Mouse (Mus musculus) ovary, adult 2 months (tissue): ENCODE data around the gene Rpusd3. TPM values are rescaled to one million over a fixed set of nuclear protein-coding genes. Genes with fewer than 3 reads are reported as not detected.

Experiments used
- polyA plus RNA-seq: library from polyadenylated mRNA; depleted of rRNA; stranded (reverse); fragments of >200 nt; gene quantifications from 2 replicates; pipeline ENCODE4 v1.2.3, GENCODE M21; 2012; rRNA removed

The Rpusd3 gene
- polyA plus RNA-seq, result 53.1 and 70.5 TPM in 2 replicates

DNA sequence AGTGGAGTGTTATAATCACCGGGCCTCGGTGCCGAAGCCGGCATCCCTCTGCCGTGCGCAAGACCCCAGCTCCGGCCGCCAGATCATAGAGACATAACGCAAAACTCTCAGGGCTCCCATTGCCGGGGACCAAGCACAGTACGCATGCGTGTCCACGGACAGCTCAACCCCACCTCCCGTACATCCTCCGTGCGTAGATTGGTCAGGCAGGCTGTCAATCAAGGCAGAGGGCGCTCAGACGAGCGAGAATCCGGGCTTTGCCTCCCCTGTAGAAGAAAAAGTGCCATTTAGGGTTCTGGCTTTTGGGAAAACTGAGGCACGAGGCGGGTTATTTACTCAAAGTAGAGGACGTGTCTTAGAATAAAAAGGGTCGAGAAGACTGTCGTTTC is at the start of gene Rpusd3:
Rpusd3 (minus strand) TSS at position 142 of the 389 bp plus-strand sequence.

GRCm38 (mm10) chr6:113457952-113458534 is 38.9 kb upstream of the Rpusd3 start, which contains the start of gene Il17re:
Gene Il17re (plus strand): TSS chr6:113458484.

DNA sequence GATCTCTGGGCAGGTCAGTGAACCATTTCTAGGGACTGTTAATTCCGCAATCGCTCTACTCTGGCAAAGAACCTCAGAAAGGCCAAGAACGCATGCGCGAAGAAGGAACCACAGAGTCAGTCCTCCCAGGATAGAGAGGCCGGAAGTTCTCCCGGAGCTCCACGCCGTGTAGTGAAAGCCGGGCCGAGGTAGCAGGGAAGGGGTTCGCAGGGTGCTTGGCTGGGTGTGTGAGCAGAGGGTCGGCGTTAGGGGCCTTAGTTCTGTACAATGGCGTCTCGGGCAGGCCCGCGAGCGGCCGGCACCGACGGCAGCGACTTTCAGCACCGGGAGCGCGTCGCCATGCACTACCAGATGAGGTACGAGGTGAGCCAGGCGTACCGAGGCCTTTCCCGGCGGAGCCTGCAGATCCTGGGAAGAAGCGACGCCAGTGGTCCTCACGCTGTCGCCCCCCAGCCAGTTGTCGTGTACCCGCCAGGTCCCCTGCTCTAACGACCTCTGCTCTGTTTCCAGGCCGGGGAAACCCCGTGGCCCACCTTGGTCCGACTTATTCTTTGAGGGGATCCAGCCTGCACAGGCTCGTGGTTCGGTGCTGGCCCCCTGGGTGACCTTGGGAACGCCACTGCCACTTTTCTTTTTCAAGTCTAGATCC is 23.4 kb upstream of the Rpusd3 start, which contains the start of gene Jagn1:
Jagn1 (plus strand) TSS at position 128 of the 649 bp plus-strand sequence.

GRCm38 (mm10) chr6:113435664-113436205 is 16.6 kb upstream of the Rpusd3 start, which contains the start of gene Cidec:
Gene Cidec (minus strand): TSS chr6:113435760.

GRCm38 (mm10) chr6:113388960-113389359 is 30.2 kb downstream of the Rpusd3 start, which contains the start of gene Ttll3:
Gene Ttll3 (plus strand): TSS chr6:113389260.

GRCm38 (mm10) chr6:113377496-113378385 is 41.4 kb downstream of the Rpusd3 start, which contains the start of the genes Tada3 and Arpc4:
Gene Tada3 (minus strand): TSS chr6:113377883.
Gene Arpc4 (plus strand): TSS chr6:113378115.

Other genes with a start within 250 kb of the Rpusd3 start
- gene Lhfpl4, start 224.0 kb downstream of the Rpusd3 start, polyA plus RNA-seq, result 0.74 and 0.97 TPM in 2 replicates
- 82.3 and 92.6 TPM in 2 replicates for gene Mtmr14, start 181.5 kb downstream of the Rpusd3 start, polyA plus RNA-seq
- gene Cpne9, start 137.0 kb downstream of the Rpusd3 start, polyA plus RNA-seq, result 2.9 and 4.4 TPM in 2 replicates
- gene Brpf1, start 112.2 kb downstream of the Rpusd3 start, polyA plus RNA-seq, result 24.3 and 26.5 TPM in 2 replicates
- 25.4 and 30.0 TPM in 2 replicates for gene Ogg1, start 92.4 kb downstream of the Rpusd3 start, polyA plus RNA-seq
- 77.2 and 87.7 TPM in 2 replicates for gene Camk1, start 75.4 kb downstream of the Rpusd3 start, polyA plus RNA-seq
- gene Tada3, start 41.5 kb downstream of the Rpusd3 start, polyA plus RNA-seq, result 41.7 and 44.7 TPM in 2 replicates
- 64.4 and 70.8 TPM in 2 replicates for gene Arpc4, start 41.2 kb downstream of the Rpusd3 start, polyA plus RNA-seq
- 26.9 and 30.3 TPM in 2 replicates for gene Ttll3, start 30.1 kb downstream of the Rpusd3 start, polyA plus RNA-seq
- gene Cidec, start 16.4 kb upstream of the Rpusd3 start, polyA plus RNA-seq, result 176 and 184 TPM in 2 replicates
- gene Jagn1, start 23.2 kb upstream of the Rpusd3 start, polyA plus RNA-seq, result 92.3 and 96.5 TPM in 2 replicates
- 50.7 and 65.4 TPM in 2 replicates for gene Il17re, start 39.1 kb upstream of the Rpusd3 start, polyA plus RNA-seq
- 94.6 and 103 TPM in 2 replicates for gene Il17rc, start 52.1 kb upstream of the Rpusd3 start, polyA plus RNA-seq
- 16.6 and 17.3 TPM in 2 replicates for gene Creld1, start 64.0 kb upstream of the Rpusd3 start, polyA plus RNA-seq
- gene Prrt3, start 82.6 kb upstream of the Rpusd3 start, polyA plus RNA-seq, result 0.09 and 0.10 TPM in 2 replicates
- gene Emc3, start 112.3 kb upstream of the Rpusd3 start, polyA plus RNA-seq, result 33.1 and 42.4 TPM in 2 replicates
- gene Fancd2, start 112.3 kb upstream of the Rpusd3 start, polyA plus RNA-seq, result 2.3 and 5.9 TPM in 2 replicates
- gene Fancd2os, start 181.4 kb upstream of the Rpusd3 start, polyA plus RNA-seq, result not detected in 2 replicates
- 90.4 and 111 TPM in 2 replicates for gene Brk1, start 185.4 kb upstream of the Rpusd3 start, polyA plus RNA-seq
- gene Vhl, start 204.6 kb upstream of the Rpusd3 start, polyA plus RNA-seq, result 21.1 and 30.3 TPM in 2 replicates
- 38.1 and 41.1 TPM in 2 replicates for gene Irak2, start 219.1 kb upstream of the Rpusd3 start, polyA plus RNA-seq